Mouse (Mus musculus): ENCODE data around the gene Cfap43.

DNA sequence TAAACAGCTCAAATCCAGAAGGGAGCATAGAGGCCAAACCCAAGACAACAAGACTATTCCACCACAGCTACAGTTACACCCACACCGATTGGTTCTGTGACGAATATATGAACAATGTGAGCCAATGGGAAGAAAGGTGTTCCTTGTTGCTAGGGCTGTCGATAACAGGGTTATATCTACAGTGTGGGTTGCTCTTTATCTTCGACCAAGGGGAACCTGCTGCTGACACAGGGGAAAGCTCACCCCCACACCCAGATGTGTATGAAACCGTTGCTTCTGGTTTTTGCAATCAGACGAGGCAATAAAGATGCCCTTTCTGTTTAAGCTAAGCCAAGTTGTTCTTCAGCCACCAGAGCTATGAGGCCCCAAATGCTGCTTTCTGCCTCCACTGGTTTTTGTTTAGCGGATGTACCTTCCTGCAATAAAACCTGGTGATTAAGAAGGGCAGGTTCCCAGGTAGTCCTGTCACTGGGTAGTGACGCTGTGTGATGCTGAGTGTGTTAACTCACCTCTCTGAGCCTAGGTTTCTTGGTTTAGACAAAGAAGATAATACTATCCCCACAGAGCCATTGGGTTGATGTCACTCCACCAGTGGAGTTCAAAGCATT is 20.5 kb downstream of the Cfap43 start:
- TF ChIP-seq CTCF (conservative IDR thresholded peaks at IDR 0.05; ENCODE audit: low read length): no peak
- no peak for TF ChIP-seq NANOG (IDR thresholded peaks at IDR 0.05; ENCODE audit: borderline replicate concordance, low read length)
- TF ChIP-seq POU5F1 (IDR thresholded peaks at IDR 0.05; ENCODE audit: borderline replicate concordance, low read length): no peak

All from E14TG2a.4 (cell line).